Mouse (Mus musculus): Measurements from ENCODE around the gene Cdcp1.

- TF ChIP-seq POLR2A (IDR thresholded peaks at IDR 0.05; ENCODE audit: low read depth, low read length) (no peak), CTCF (conservative IDR thresholded peaks at IDR 0.05; ENCODE audit: insufficient read depth, insufficient read length, low read depth, low read length) (no peak)
These were observed 91.3 kb downstream of the Cdcp1 start for GRCm38 (mm10) chr9:123124413-123124981.

All from kidney, adult 2 months (tissue).